Mouse (Mus musculus) liver, embryonic 14.5 days (tissue): Measurements from ENCODE around the gene Slc37a4.
A peak's percentile ranks its signal among the peaks of the same experiment; 100 is the strongest.

Experiments used
- CTCF ChIP-seq: IDR thresholded peaks from 2 replicates; pipeline ENCODE4 v1.5.1; 2016; ENCODE audit warnings: antibody characterized with exemption, low read depth, control low read depth
- EP300 ChIP-seq: IDR thresholded peaks from 2 replicates; pipeline ENCODE4 v1.6.1; 2016; ENCODE audit warnings: antibody characterized with exemption, low read depth

DNA sequence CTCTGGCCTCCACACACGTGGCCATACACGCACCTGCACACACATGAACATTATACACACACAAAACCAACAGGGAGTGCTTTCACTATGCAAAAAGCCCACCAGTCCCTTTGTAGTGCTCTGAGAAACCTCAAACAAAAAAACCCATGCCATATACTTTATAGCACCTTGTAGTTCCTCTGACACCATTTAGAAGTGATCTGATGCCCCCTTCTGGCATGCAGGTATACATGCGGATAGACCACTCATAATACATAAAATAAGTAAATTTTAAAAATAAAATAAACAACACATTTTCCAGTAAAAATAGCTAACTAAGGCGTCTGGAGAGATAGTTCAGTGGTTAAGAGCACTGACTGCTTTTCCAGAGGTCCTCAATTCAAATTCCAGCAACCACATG is 39.4 kb upstream of the Slc37a4 start:
- peak; percentile 66 for TF ChIP-seq CTCF
- TF ChIP-seq EP300: no peak
